Comparison of ENCODE assay signal across 8 mouse cellular contexts in the genomic region with DNA sequence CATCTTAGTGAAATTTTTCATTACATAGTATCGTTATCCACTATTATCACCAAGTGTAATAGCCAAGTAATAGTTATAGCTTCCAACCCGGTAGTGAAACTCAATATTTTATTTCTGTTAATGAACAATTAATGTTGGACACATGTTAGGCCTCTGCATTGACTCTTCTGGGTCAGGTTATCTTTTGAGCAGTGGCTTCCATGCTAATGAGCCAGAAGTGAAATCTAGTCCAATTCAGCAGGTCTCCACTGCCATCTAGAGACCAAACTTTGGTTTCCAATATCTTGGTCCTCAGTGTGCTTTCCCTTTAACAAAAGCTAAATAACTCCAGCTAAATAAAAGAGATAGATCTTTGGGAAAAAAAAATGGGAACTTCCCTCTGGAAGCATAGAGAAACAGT.
DNase-seq lines count a peak whose midpoint lies in the region; TF ChIP-seq lines count a peak whose summit lies in the region.
"Had no signal": no experiment of that assay in that cellular context is flagged by ENCODE, and none has a peak within 500 bp of the region (broad histone marks: within the 10 kb centered on the region; RNA-seq: fewer than 3 reads in every experiment).

No protein-coding gene starts in this region.

- WGBS in heart, adult 2 months = 61% methylated on average over 2 of the region's 2 CpGs

- H3K4me3 ChIP-seq in cortical plate, adult 2 months (ENCODE audit: insufficient read depth, low read length) = no peak overlapping the region
- no peak overlapping the region for H3K4me3 ChIP-seq in heart, adult 2 months
- H3K4me3 ChIP-seq: embryonic facial prominence, embryonic 15.5 days had no signal

- intact Hi-C loops in left cerebral cortex, postnatal 4 days (cut with DNase I) = no loop called here
- intact Hi-C loops in heart, adult 2 months (cut with DNase I) = no loop called here

- no peak overlapping the region for H3K9ac ChIP-seq in heart, adult 2 months (ENCODE audit: low read depth, low read length)
- H3K9ac ChIP-seq: embryonic facial prominence, embryonic 15.5 days had no signal

- no peak overlapping the region for H3K27ac ChIP-seq in cortical plate, adult 2 months (ENCODE audit: insufficient read depth, low read length)
- no peak overlapping the region for H3K27ac ChIP-seq in heart, adult 2 months
- H3K27ac ChIP-seq: embryonic facial prominence, embryonic 15.5 days had no signal

- no peaks in the 10 kb centered on the region for H3K4me1 ChIP-seq in cortical plate, adult 2 months (ENCODE audit: control insufficient read depth, insufficient read depth, low read length)
- H3K4me1 ChIP-seq in heart, adult 2 months (ENCODE audit: control insufficient read depth, insufficient read depth, low read length) = no peaks in the 10 kb centered on the region
- H3K4me1 ChIP-seq: embryonic facial prominence, embryonic 15.5 days had no signal

- no peak for TF ChIP-seq EP300 in heart, adult 2 months (IDR thresholded peaks at IDR 0.05; ENCODE audit: insufficient read depth, low read depth, low read length)

- H3K27me3 ChIP-seq in heart, adult 2 months (ENCODE audit: control insufficient read depth, insufficient read depth, low read length) = no peaks in the 10 kb centered on the region
- H3K27me3 ChIP-seq: embryonic facial prominence, embryonic 15.5 days had no signal

- no peaks in the 10 kb centered on the region for H3K36me3 ChIP-seq in heart, adult 2 months (ENCODE audit: control insufficient read depth, insufficient read depth, low read length)
- H3K36me3 ChIP-seq: embryonic facial prominence, embryonic 15.5 days had no signal

- TF ChIP-seq CTCF in cortical plate, adult 2 months (IDR thresholded peaks at IDR 0.05; ENCODE audit: extremely low read depth, insufficient read depth, low read length) = peak; percentile 41; the same call in 1 of the 2 replicates
- no peak for TF ChIP-seq CTCF in heart, adult 2 months (IDR thresholded peaks at IDR 0.05)

- TF ChIP-seq POLR2A in cortical plate, adult 2 months (IDR thresholded peaks at IDR 0.05; ENCODE audit: extremely low read depth, insufficient read depth, low read length) = no peak
- TF ChIP-seq POLR2A in heart, adult 2 months (IDR thresholded peaks at IDR 0.05; ENCODE audit: insufficient read depth, low read depth, low read length) = no peak

- DNase-seq in kidney, postnatal 10 days = peak; percentile 10
- no peak for DNase-seq in kidney, adult 18-20 months
- DNase-seq in Muller cell, postnatal 12 days (ENCODE audit: inconsistent ontology term) = peak; percentile 21
- peak; percentile 3 for DNase-seq in left cerebral cortex, postnatal 4 days
- no peak for DNase-seq in heart, adult 2 months
- no peak for DNase-seq in neural tube, embryonic 10.5 days (ENCODE audit: extremely low spot score, low spot score)

- no peaks in the 10 kb centered on the region for H3K79me2 ChIP-seq in heart, adult 2 months (replicated peaks; ENCODE audit: control insufficient read depth, insufficient read depth, low read length)

Comparison
In these comparisons a context has a peak if more than half of its experiments do, and no peak if none do; other contexts are left out.
1. DNase-seq: peak in kidney, postnatal 10 days (single experiment), Muller cell, postnatal 12 days (single experiment) and left cerebral cortex, postnatal 4 days (single experiment); none in kidney, adult 18-20 months (single experiment), heart, adult 2 months (0 of 2) and neural tube, embryonic 10.5 days (single experiment).